Mouse (Mus musculus) CH12.LX (cell line): Measurements from ENCODE around the gene St5. TPM values are rescaled to one million over a fixed set of nuclear protein-coding genes. Genes with fewer than 3 reads are reported as not detected.

ENCODE experiments used
- DNase-seq: peaks from one replicate; pipeline ENCODE4 v3.0.0-alpha.2; 2013; ENCODE audit errors: extremely low read depth
- H3K27ac ChIP-seq: 2 replicates; pipeline ENCODE4 v1.5.1; 2012; ENCODE audit warnings: low read depth, mild to moderate bottlenecking, control low read depth, moderate library complexity; ENCODE audit not compliant: insufficient read depth
- H3K27me3 ChIP-seq: replicated peaks from 2 replicates; pipeline ENCODE3; 2012; ENCODE audit warnings: inconsistent platforms
- H3K36me3 ChIP-seq, 2 experiments: replicated peaks in 1 of 2; 2 replicates each; pipeline versions ENCODE3 to v1.6.1; 2012; ENCODE audit warnings: inconsistent platforms in 1 of 2, low read length in 1 of 2, mild to moderate bottlenecking in 1 of 2, mixed read lengths in 1 of 2, moderate library complexity in 1 of 2; ENCODE audit not compliant: control insufficient read depth in 1 of 2, insufficient read depth in 1 of 2
- H3K4me1 ChIP-seq, 2 experiments: 2 replicates each; pipeline ENCODE4 v1.6.1; 2012; ENCODE audit warnings: inconsistent platforms in 1 of 2, moderate library complexity in 1 of 2; ENCODE audit not compliant: insufficient read depth in 2 of 2, control insufficient read depth in 1 of 2
- H3K4me2 ChIP-seq: 2 replicates; pipeline ENCODE4 v1.6.1; 2012; ENCODE audit warnings: low read depth, mild to moderate bottlenecking, control low read depth; ENCODE audit not compliant: poor library complexity, insufficient read depth, severe bottlenecking
- H3K4me3 ChIP-seq, 3 experiments: fragments of 150-350 bp in 1 of 3; sonication (generic) in 1 of 3; replicated peaks in 1 of 3; 2 replicates each; pipeline versions ENCODE3 to v1.5.1; 2011 to 2012; ENCODE audit warnings: low read depth in 2 of 3, low read length in 2 of 3, mild to moderate bottlenecking in 2 of 3, moderate library complexity in 2 of 3, control low read depth in 1 of 3, improper control_type of control experiment in 1 of 3, inconsistent platforms in 1 of 3, mixed read lengths in 1 of 3; ENCODE audit not compliant: poor library complexity in 1 of 3
- H3K79me2 ChIP-seq: replicated peaks from 2 replicates; pipeline ENCODE4 v1.6.1; 2012; ENCODE audit warnings: mild to moderate bottlenecking, moderate library complexity; ENCODE audit not compliant: control insufficient read depth, poor library complexity, insufficient read depth, severe bottlenecking; ENCODE audit errors: extremely low read depth
- H3K9ac ChIP-seq: 2 replicates; pipeline ENCODE4 v1.6.1; 2012; ENCODE audit warnings: low read depth, mild to moderate bottlenecking, control low read depth, moderate library complexity; ENCODE audit not compliant: insufficient read depth
- H3K9me3 ChIP-seq: replicated peaks from 2 replicates; pipeline ENCODE3; 2012; ENCODE audit warnings: low read length, inconsistent platforms, mixed read lengths
- BHLHE40 ChIP-seq: IDR thresholded peaks from 2 replicates; pipeline ENCODE4 v1.6.1; 2011; ENCODE audit warnings: mild to moderate bottlenecking, low read depth, low read length, improper control_type of control experiment
- CHD1 ChIP-seq: IDR thresholded peaks from 2 replicates; pipeline ENCODE4 v1.6.1; 2012; ENCODE audit warnings: low read depth, low read length, improper control_type of control experiment, inconsistent platforms
- CHD2 ChIP-seq: IDR thresholded peaks from 2 replicates; pipeline ENCODE4 v1.6.1; 2011; ENCODE audit warnings: low read length, improper control_type of control experiment
- CTCF ChIP-seq, 2 experiments: IDR thresholded peaks in 1 of 2; conservative IDR thresholded peaks in 1 of 2; 2 replicates each; pipeline ENCODE4 v1.5.1; 2011 to 2012; ENCODE audit warnings: low read depth in 2 of 2, low read length in 2 of 2, improper control_type of control experiment in 1 of 2, inconsistent platforms in 1 of 2, mild to moderate bottlenecking in 1 of 2, moderate library complexity in 1 of 2
- E2F4 ChIP-seq: IDR thresholded peaks from 2 replicates; pipeline ENCODE4 v1.6.1; 2011; ENCODE audit warnings: low read depth, low read length, improper control_type of control experiment; ENCODE audit not compliant: insufficient replicate concordance
- EP300 ChIP-seq: IDR thresholded peaks from 2 replicates; pipeline ENCODE4 v1.6.1; 2011; ENCODE audit warnings: low read length, improper control_type of control experiment
- ETS1 ChIP-seq: conservative IDR thresholded peaks from 2 replicates; pipeline ENCODE4 v1.6.1; 2012; ENCODE audit warnings: low read depth, mild to moderate bottlenecking, inconsistent platforms, low read length, improper control_type of control experiment, moderate library complexity
- GABPA ChIP-seq: IDR thresholded peaks from 2 replicates; pipeline ENCODE4 v1.6.1; 2012; ENCODE audit warnings: low read depth, low read length, improper control_type of control experiment, inconsistent platforms; ENCODE audit not compliant: insufficient replicate concordance
- HCFC1 ChIP-seq: IDR thresholded peaks from 2 replicates; pipeline ENCODE4 v1.6.1; 2012; ENCODE audit warnings: low read depth, mild to moderate bottlenecking, inconsistent platforms, low read length, improper control_type of control experiment
- MEF2A ChIP-seq: IDR thresholded peaks from 2 replicates; pipeline ENCODE4 v1.6.1; 2014; ENCODE audit warnings: low read depth, mild to moderate bottlenecking, inconsistent platforms, low read length, improper control_type of control experiment, borderline replicate concordance
- NELFE ChIP-seq: IDR thresholded peaks from 2 replicates; pipeline ENCODE4 v1.6.1; 2011; ENCODE audit warnings: low read depth, low read length, improper control_type of control experiment
- NRF1 ChIP-seq: IDR thresholded peaks from 2 replicates; pipeline ENCODE4 v1.6.1; 2014; ENCODE audit warnings: low read depth, mild to moderate bottlenecking, inconsistent platforms, low read length, improper control_type of control experiment, moderate library complexity
- POLR2A ChIP-seq: IDR thresholded peaks from 2 replicates; pipeline ENCODE4 v1.6.1; 2011; ENCODE audit warnings: low read depth, mild to moderate bottlenecking, improper control_type of control experiment, low read length
- RAD21 ChIP-seq: IDR thresholded peaks from 2 replicates; pipeline ENCODE4 v1.6.1; 2011; ENCODE audit warnings: low read depth, mild to moderate bottlenecking, low read length, improper control_type of control experiment, moderate library complexity
- SIN3A ChIP-seq: IDR thresholded peaks from 2 replicates; pipeline ENCODE4 v1.6.1; 2012; ENCODE audit warnings: low read length, improper control_type of control experiment, inconsistent platforms
- TBP ChIP-seq: conservative IDR thresholded peaks from 2 replicates; pipeline ENCODE4 v1.6.1; 2011; ENCODE audit warnings: low read depth, low read length, improper control_type of control experiment
- TCF12 ChIP-seq: IDR thresholded peaks from 2 replicates; pipeline ENCODE4 v1.6.1; 2014; ENCODE audit warnings: low read depth, mild to moderate bottlenecking, inconsistent platforms, low read length, improper control_type of control experiment
- USF1 ChIP-seq: IDR thresholded peaks from 2 replicates; pipeline ENCODE4 v1.6.1; 2014; ENCODE audit warnings: low read depth, mild to moderate bottlenecking, inconsistent platforms, low read length, improper control_type of control experiment
- USF2 ChIP-seq: conservative IDR thresholded peaks from 2 replicates; pipeline ENCODE4 v1.6.1; 2011; ENCODE audit warnings: low read depth, low read length, improper control_type of control experiment
- ZKSCAN1 ChIP-seq: IDR thresholded peaks from 2 replicates; pipeline ENCODE4 v1.6.1; 2012; ENCODE audit warnings: low read depth, inconsistent platforms, low read length, improper control_type of control experiment, borderline replicate concordance
- ZMIZ1 ChIP-seq: IDR thresholded peaks from 2 replicates; pipeline ENCODE4 v1.6.1; 2012; ENCODE audit warnings: low read depth, mild to moderate bottlenecking, inconsistent platforms, low read length, improper control_type of control experiment
- ZNF384 ChIP-seq: IDR thresholded peaks from 2 replicates; pipeline ENCODE4 v1.6.1; 2012; ENCODE audit warnings: low read depth, low read length, improper control_type of control experiment, inconsistent platforms
- dilution Hi-C: fragments of 300-500 bp; cut with MboI; formaldehyde crosslinking; loops from 2 replicates; pipeline ENCODE4 v1.14.3; 2020; ENCODE audit warnings: low sequenced_read_pairs; ENCODE audit not compliant: extremely low pct_unique_long_range_greater_than_20kb, extremely low pct_ligation_motif_present
- in situ Hi-C: fragments of 300-500 bp; cut with MboI; formaldehyde crosslinking; loops from 3 replicates; pipeline ENCODE4 v1.14.3; 2019; ENCODE audit warnings: low sequenced_read_pairs, low pct_ligation_motif_present, low pct_unique_long_range_greater_than_20kb, mixed read lengths
- polyA plus RNA-seq: library from polyadenylated mRNA; unstranded; fragments of >175 nt; gene quantifications from 2 replicates; pipeline ENCODE4 v1.2.1, GENCODE M21; 2012; ENCODE audit warnings: low read depth; ENCODE audit not compliant: insufficient read length
- total RNA-seq, 2 experiments: library from RNA; depleted of rRNA; stranded (reverse); fragments of 300-350 nt in 1 of 2; fragments of >200 nt in 1 of 2; gene quantifications; 2 replicates each; pipeline ENCODE4 v1.2.3; 2012 to 2014

St5 gene
- total and polyA plus RNA-seq, 3 experiments: 1.3 to 3.4 (median 1.6) TPM

GRCm38 (mm10) chr7:109584467-109584866, 118.9 kb downstream of the St5 start:
- Histone ChIP-seq H3K4me1 (peaks cover 9 to 24% of the 10 kb centered on the region in 2 experiments; a peak in 3 of 4 replicates), H3K4me3 (no peak overlapping the region), H3K9me3 (no peaks in the 10 kb centered on the region), H3K9ac (no peak overlapping the region), H3K27ac (no peak overlapping the region), H3K27me3 (no peaks in the 10 kb centered on the region), H3K36me3 (no peaks in the 10 kb centered on the region), H3K79me2 (no peaks in the 10 kb centered on the region), H3K4me2 (no peak overlapping the region)
- in situ Hi-C loops: no loop called here
- DNase-seq: no peak
- TF ChIP-seq CTCF (conservative IDR thresholded peaks at IDR 0.05 in 1 of 2, IDR thresholded peaks at IDR 0.05 in 1 of 2; ENCODE audit: low read depth in 2 of 2, low read length in 2 of 2) (no peak), ZNF384 (no peak), ZMIZ1 (no peak), ETS1 (no peak), NRF1 (no peak), NELFE (no peak), MEF2A (no peak), USF1 (no peak), USF2 (no peak), HCFC1 (no peak), ZKSCAN1 (no peak), EP300 (no peak), TBP (no peak), TCF12 (no peak)
- dilution Hi-C loops: no loop called here

- H3K4me3 ChIP-seq: no peak overlapping the region
- H3K79me2 ChIP-seq: no peaks in the 10 kb centered on the region
- peaks cover 2% of the 10 kb centered on the region for H3K27me3 ChIP-seq
- dilution Hi-C loops (no loop called here), in situ Hi-C loops (no loop called here)
- DNase-seq: no peak
- no peak overlapping the region for H3K4me2 ChIP-seq
- no peaks in the 10 kb centered on the region for H3K9me3 ChIP-seq
- H3K36me3 ChIP-seq: no peaks in the 10 kb centered on the region
- H3K4me1 ChIP-seq: peaks cover 9 to 19% of the 10 kb centered on the region in 2 experiments; a peak in 3 of 4 replicates
- TF ChIP-seq NELFE (no peak), BHLHE40 (no peak), ZMIZ1 (no peak), HCFC1 (no peak), CHD1 (no peak), NRF1 (no peak), SIN3A (no peak), USF2 (no peak), ZNF384 (no peak), RAD21 (no peak), CHD2 (no peak), GABPA (no peak), TCF12 (no peak), POLR2A (no peak), ZKSCAN1 (no peak), E2F4 (no peak), ETS1 (no peak), USF1 (no peak), EP300 (no peak)
- H3K9ac ChIP-seq: no peak overlapping the region
- H3K27ac ChIP-seq: no peak overlapping the region
These were observed 122.9 kb downstream of the St5 start for GRCm38 (mm10) chr7:109580489-109580888.
